Mouse (Mus musculus) MEL (cell line): ENCODE data around the gene Chsy1. TPM values are rescaled to one million over a fixed set of nuclear protein-coding genes. Genes with fewer than 3 reads are reported as not detected.

ENCODE experiments used
- DNase-seq: peaks from one replicate; pipeline ENCODE4 v3.0.0; 2011; ENCODE audit warnings: low read depth, low spot score
- H3K27ac ChIP-seq: 2 replicates; pipeline ENCODE4 v1.5.1; 2012; ENCODE audit warnings: low read depth, mild to moderate bottlenecking, control low read depth, low read length, moderate library complexity; ENCODE audit not compliant: control insufficient read depth
- H3K27me3 ChIP-seq, 2 experiments: fragments of 150-350 bp in 1 of 2; sonication (generic) in 1 of 2; 2 replicates each; pipeline ENCODE4 v1.6.1; 2012; ENCODE audit warnings: low read length in 2 of 2, mild to moderate bottlenecking in 2 of 2, improper control_type of control experiment in 1 of 2, moderate library complexity in 1 of 2; ENCODE audit not compliant: insufficient read depth in 2 of 2, control insufficient read depth in 1 of 2
- H3K36me3 ChIP-seq, 2 experiments: 2 replicates each; pipeline ENCODE4 v1.6.1; 2012 to 2014; ENCODE audit warnings: low read length in 2 of 2, improper control_type of control experiment in 1 of 2, inconsistent platforms in 1 of 2, mild to moderate bottlenecking in 1 of 2; ENCODE audit not compliant: insufficient read depth in 2 of 2, control insufficient read depth in 1 of 2
- H3K4me1 ChIP-seq, 2 experiments: fragments of 150-350 bp in 1 of 2; sonication (generic) in 1 of 2; 2 replicates each; pipeline ENCODE4 v1.6.1; 2012; ENCODE audit warnings: low read length in 2 of 2, improper control_type of control experiment in 1 of 2, mild to moderate bottlenecking in 1 of 2; ENCODE audit not compliant: insufficient read depth in 2 of 2, control insufficient read depth in 1 of 2
- H3K4me3 ChIP-seq, 2 experiments: fragments of 150-350 bp in 1 of 2; sonication (generic) in 1 of 2; 2 replicates each; pipeline ENCODE4 v1.5.1; 2012; ENCODE audit warnings: low read depth in 2 of 2, low read length in 2 of 2, mild to moderate bottlenecking in 2 of 2, moderate library complexity in 2 of 2, control low read depth in 1 of 2, improper control_type of control experiment in 1 of 2; ENCODE audit not compliant: control insufficient read depth in 1 of 2, insufficient read depth in 1 of 2
- H3K79me2 ChIP-seq: 2 replicates; pipeline ENCODE4 v1.6.1; 2012; ENCODE audit warnings: mild to moderate bottlenecking, low read length, moderate library complexity; ENCODE audit not compliant: control insufficient read depth, poor library complexity, insufficient read depth
- H3K9ac ChIP-seq: 2 replicates; pipeline ENCODE4 v1.6.1; 2012; ENCODE audit warnings: low read depth, mild to moderate bottlenecking, control low read depth, low read length, moderate library complexity; ENCODE audit not compliant: control insufficient read depth, poor library complexity, severe bottlenecking
- H3K9me3 ChIP-seq: fragments of 150-350 bp; sonication (generic); replicated peaks from 2 replicates; pipeline ENCODE4 v1.6.1; 2012; ENCODE audit warnings: mild to moderate bottlenecking, low read length, improper control_type of control experiment, moderate library complexity; ENCODE audit not compliant: insufficient read depth
- BHLHE40 ChIP-seq: IDR thresholded peaks from 2 replicates; pipeline ENCODE4 v1.6.1; 2012; ENCODE audit warnings: low read depth, mild to moderate bottlenecking, inconsistent platforms, low read length, improper control_type of control experiment, borderline replicate concordance
- CHD2 ChIP-seq: IDR thresholded peaks from 2 replicates; pipeline ENCODE4 v1.6.1; 2011; ENCODE audit warnings: low read length, improper control_type of control experiment
- CTCF ChIP-seq, 3 experiments: IDR thresholded peaks in 2 of 3; conservative IDR thresholded peaks in 1 of 3; 2 replicates each; pipeline ENCODE4 v1.5.1; 2011 to 2012; ENCODE audit warnings: low read length in 3 of 3, low read depth in 2 of 3, mild to moderate bottlenecking in 2 of 3, improper control_type of control experiment in 1 of 3, inconsistent platforms in 1 of 3, mixed read lengths in 1 of 3, moderate library complexity in 1 of 3; ENCODE audit not compliant: control insufficient read depth in 1 of 3, insufficient read depth in 1 of 3, poor library complexity in 1 of 3, severe bottlenecking in 1 of 3
- E2F4 ChIP-seq: IDR thresholded peaks from 2 replicates; pipeline ENCODE4 v1.6.1; 2011; ENCODE audit warnings: low read depth, low read length, improper control_type of control experiment, borderline replicate concordance
- ETS1 ChIP-seq: IDR thresholded peaks from 2 replicates; pipeline ENCODE4 v1.6.1; 2012; ENCODE audit warnings: low read depth, mild to moderate bottlenecking, inconsistent platforms, low read length, improper control_type of control experiment, moderate library complexity
- GABPA ChIP-seq: IDR thresholded peaks from 2 replicates; pipeline ENCODE4 v1.6.1; 2012; ENCODE audit warnings: low read depth, mild to moderate bottlenecking, inconsistent platforms, low read length, improper control_type of control experiment, moderate library complexity
- GATA1 ChIP-seq: IDR thresholded peaks from 2 replicates; pipeline ENCODE4 v1.6.1; 2011; ENCODE audit warnings: low read depth, low read length, improper control_type of control experiment
- JUND ChIP-seq: IDR thresholded peaks from 2 replicates; pipeline ENCODE4 v1.6.1; 2011; ENCODE audit warnings: low read depth, mild to moderate bottlenecking, improper control_type of control experiment, low read length
- KAT2A ChIP-seq: conservative IDR thresholded peaks from 2 replicates; pipeline ENCODE4 v1.6.1; 2012; ENCODE audit warnings: low read depth, low read length, improper control_type of control experiment, inconsistent platforms
- MAX ChIP-seq: IDR thresholded peaks from 2 replicates; pipeline ENCODE4 v1.6.1; 2011; ENCODE audit warnings: low read length, improper control_type of control experiment
- MEF2A ChIP-seq: IDR thresholded peaks from 2 replicates; pipeline ENCODE4 v1.6.1; 2014; ENCODE audit warnings: low read depth, mild to moderate bottlenecking, inconsistent platforms, low read length, improper control_type of control experiment; ENCODE audit not compliant: poor library complexity, insufficient replicate concordance, severe bottlenecking; ENCODE audit errors: extremely low read depth
- MXI1 ChIP-seq: IDR thresholded peaks from 2 replicates; pipeline ENCODE4 v1.6.1; 2011; ENCODE audit warnings: mild to moderate bottlenecking, low read depth, low read length, improper control_type of control experiment
- MYC ChIP-seq: IDR thresholded peaks from 2 replicates; pipeline ENCODE4 v1.6.1; 2011; ENCODE audit warnings: low read depth, mild to moderate bottlenecking, low read length, improper control_type of control experiment, moderate library complexity
- POLR2A ChIP-seq, 2 experiments: IDR thresholded peaks; 2 replicates each; pipeline ENCODE4 v1.6.1; 2011 to 2012; ENCODE audit warnings: low read length in 2 of 2, mild to moderate bottlenecking in 2 of 2, control low read depth in 1 of 2, improper control_type of control experiment in 1 of 2, low read depth in 1 of 2, moderate library complexity in 1 of 2; ENCODE audit not compliant: control insufficient read depth in 1 of 2, insufficient read depth in 1 of 2, poor library complexity in 1 of 2
- POLR2AphosphoS2 ChIP-seq: IDR thresholded peaks from 2 replicates; pipeline ENCODE4 v1.6.1; 2011; ENCODE audit warnings: low read length, improper control_type of control experiment
- RAD21 ChIP-seq: IDR thresholded peaks from 2 replicates; pipeline ENCODE4 v1.6.1; 2011; ENCODE audit warnings: mild to moderate bottlenecking, low read depth, low read length, improper control_type of control experiment
- RCOR1 ChIP-seq: IDR thresholded peaks from 2 replicates; pipeline ENCODE4 v1.6.1; 2012; ENCODE audit warnings: low read depth, mild to moderate bottlenecking, inconsistent platforms, low read length, improper control_type of control experiment
- SIN3A ChIP-seq: IDR thresholded peaks from 2 replicates; pipeline ENCODE4 v1.6.1; 2012; ENCODE audit warnings: low read length, improper control_type of control experiment, inconsistent platforms
- SMC3 ChIP-seq: IDR thresholded peaks from 2 replicates; pipeline ENCODE4 v1.6.1; 2011; ENCODE audit warnings: low read depth, low read length, improper control_type of control experiment
- TAL1 ChIP-seq: IDR thresholded peaks from 2 replicates; pipeline ENCODE4 v1.6.1; 2012; ENCODE audit warnings: mild to moderate bottlenecking, inconsistent platforms, low read length, moderate library complexity, mixed read lengths
- TBP ChIP-seq: IDR thresholded peaks from 2 replicates; pipeline ENCODE4 v1.8.0; 2011; ENCODE audit warnings: low read depth, low read length, improper control_type of control experiment
- UBTF ChIP-seq: IDR thresholded peaks from 2 replicates; pipeline ENCODE4 v1.6.1; 2012; ENCODE audit warnings: low read depth, mild to moderate bottlenecking, inconsistent platforms, low read length, improper control_type of control experiment, moderate library complexity, borderline replicate concordance; ENCODE audit not compliant: insufficient read depth
- USF2 ChIP-seq, 2 experiments: IDR thresholded peaks; 2 replicates each; pipeline ENCODE4 v1.6.1; 2011 to 2012; ENCODE audit warnings: improper control_type of control experiment in 2 of 2, low read length in 2 of 2, borderline replicate concordance in 1 of 2, inconsistent platforms in 1 of 2, low read depth in 1 of 2, mild to moderate bottlenecking in 1 of 2; ENCODE audit not compliant: insufficient read depth in 1 of 2
- ZC3H11A ChIP-seq: IDR thresholded peaks from 2 replicates; pipeline ENCODE4 v1.6.1; 2012; ENCODE audit warnings: low read depth, mild to moderate bottlenecking, inconsistent platforms, low read length, improper control_type of control experiment
- ZKSCAN1 ChIP-seq: IDR thresholded peaks from 2 replicates; pipeline ENCODE4 v1.6.1; 2012; ENCODE audit warnings: low read depth, mild to moderate bottlenecking, inconsistent platforms, low read length, improper control_type of control experiment, moderate library complexity
- ZNF384 ChIP-seq: IDR thresholded peaks from 2 replicates; pipeline ENCODE4 v1.6.1; 2012; ENCODE audit warnings: low read depth, mild to moderate bottlenecking, inconsistent platforms, low read length, improper control_type of control experiment
- polyA plus RNA-seq, 2 experiments: library from polyadenylated mRNA; stranded (reverse) in 1 of 2; unstranded in 1 of 2; fragments of >175 nt in 1 of 2; fragments of >200 nt in 1 of 2; gene quantifications; 2 replicates each; pipeline versions ENCODE4 v1.2.1 to v1.2.4; 2012; ENCODE audit warnings: low replicate concordance in 2 of 2, low read depth in 1 of 2; ENCODE audit not compliant: insufficient read length in 2 of 2, insufficient read depth in 1 of 2, missing spikeins in 1 of 2
- total RNA-seq: library from RNA; depleted of rRNA; stranded (reverse); fragments of 300-350 nt; gene quantifications from 2 replicates; pipeline ENCODE4 v1.2.3, GENCODE M21; 2012

The Chsy1 gene
- total and polyA plus RNA-seq, 3 experiments, result 8.5 to 10.3 TPM; not detected in 1

- TF ChIP-seq TBP (peak; percentile 70), MYC (no peak), ZC3H11A (no peak), USF2 (IDR thresholded peaks at IDR 0.05; ENCODE audit: borderline replicate concordance in 1 of 2, insufficient read depth in 1 of 2, low read depth in 1 of 2, low read length in 2 of 2) (no peak), TAL1 (peak; percentile 79), GABPA (no peak), JUND (no peak), POLR2A (IDR thresholded peaks at IDR 0.05; ENCODE audit: control insufficient read depth in 1 of 2, insufficient read depth in 1 of 2, low read depth in 1 of 2, low read length in 2 of 2, poor library complexity in 1 of 2) (peak; percentile 33 to 62; a peak in 2 of 4 replicates), RAD21 (no peak), MAX (no peak), ZKSCAN1 (no peak), BHLHE40 (0 out of 2 replicates have a peak, but pooled peaks have one; percentile 5), CHD2 (no peak), GATA1 (peak; percentile 99), KAT2A (no peak), ETS1 (peak; percentile 90), SMC3 (no peak), SIN3A (peak; percentile 79; the same call in 1 of the 2 replicates), POLR2AphosphoS2 (0 out of 2 replicates have a peak, but pooled peaks have one; percentile 43), CTCF (IDR thresholded peaks at IDR 0.05 in 2 of 3, conservative IDR thresholded peaks at IDR 0.05 in 1 of 3; ENCODE audit: control insufficient read depth in 1 of 3, insufficient read depth in 1 of 3, low read depth in 2 of 3, low read length in 3 of 3, poor library complexity in 1 of 3, severe bottlenecking in 1 of 3) (no peak), MEF2A (peak; percentile 92)
These were observed 87.5 kb downstream of the Chsy1 start (continued) for GRCm38 (mm10) chr7:66196609-66197445.

- Histone ChIP-seq H3K27me3 (no peaks in the 10 kb centered on the region), H3K79me2 (no peaks in the 10 kb centered on the region), H3K27ac (no peak overlapping the region), H3K9ac (no peak overlapping the region), H3K36me3 (peaks cover 0 to 32% of the 10 kb centered on the region in 2 experiments; a peak in 2 of 4 replicates), H3K9me3 (no peaks in the 10 kb centered on the region), H3K4me3 (no peak overlapping the region), H3K4me1 (peaks cover 20 to 50% of the 10 kb centered on the region in 2 experiments)
- no peak for TF ChIP-seq POLR2A (IDR thresholded peaks at IDR 0.05; ENCODE audit: control insufficient read depth in 1 of 2, insufficient read depth in 1 of 2, low read depth in 1 of 2, low read length in 2 of 2, poor library complexity in 1 of 2)
- no peak for TF ChIP-seq MYC
- TF ChIP-seq SIN3A, result no peak
- TF ChIP-seq MEF2A, result no peak
- TF ChIP-seq CHD2, result no peak
- TF ChIP-seq RCOR1, result no peak
- no peak for TF ChIP-seq KAT2A
- TF ChIP-seq E2F4, result no peak
- no peak for TF ChIP-seq ETS1
- TF ChIP-seq ZC3H11A, result no peak
- TF ChIP-seq GABPA, result no peak
- TF ChIP-seq JUND, result no peak
- no peak for TF ChIP-seq MXI1
- no peak for TF ChIP-seq UBTF
- no peak for TF ChIP-seq ZNF384
- no peak for TF ChIP-seq TAL1
- TF ChIP-seq CTCF (IDR thresholded peaks at IDR 0.05 in 2 of 3, conservative IDR thresholded peaks at IDR 0.05 in 1 of 3; ENCODE audit: control insufficient read depth in 1 of 3, insufficient read depth in 1 of 3, low read depth in 2 of 3, low read length in 3 of 3, poor library complexity in 1 of 3, severe bottlenecking in 1 of 3), result no peak
- DNase-seq, result no peak
These were observed 89.1 kb downstream of the Chsy1 start for GRCm38 (mm10) chr7:66198416-66198815.
